Mouse (Mus musculus) forebrain, embryonic 13.5 days (tissue): ENCODE measurements at regions not wholly inside any gene's neighbourhood (a gene's known extent, or its start where the extent isn't known, plus 50 kb on each side); places are given as distances from the start of the nearest gene placed in this dataset.

Source experiments
- ATAC-seq: fragments of 200-750 bp; cut with Nextera tagmentation; 2 replicates; pipeline ENCODE4 v1.8.0; 2017
- H3K27ac ChIP-seq: fragments of 300-500 bp; sonication (generic); 2 replicates; pipeline ENCODE4 v1.5.1; 2015; ENCODE audit warnings: inconsistent platforms, mild to moderate bottlenecking, moderate library complexity
- H3K27me3 ChIP-seq: fragments of 300-500 bp; sonication (generic); 2 replicates; pipeline ENCODE4 v1.6.1; 2015; ENCODE audit warnings: mild to moderate bottlenecking, inconsistent platforms
- H3K36me3 ChIP-seq: fragments of 300-500 bp; sonication (generic); 2 replicates; pipeline ENCODE4 v1.6.1; 2015; ENCODE audit warnings: mild to moderate bottlenecking, inconsistent platforms; ENCODE audit not compliant: poor library complexity, severe bottlenecking
- H3K4me1 ChIP-seq: fragments of 300-500 bp; sonication (generic); 2 replicates; pipeline ENCODE4 v1.6.1; 2015; ENCODE audit warnings: inconsistent platforms
- H3K4me2 ChIP-seq: fragments of 300-500 bp; sonication (generic); 2 replicates; pipeline ENCODE4 v1.6.1; 2015; ENCODE audit warnings: inconsistent platforms, mild to moderate bottlenecking, moderate library complexity
- H3K4me3 ChIP-seq: fragments of 300-500 bp; sonication (generic); 2 replicates; pipeline ENCODE4 v1.5.1; 2015; ENCODE audit warnings: mild to moderate bottlenecking, inconsistent platforms
- H3K9ac ChIP-seq: fragments of 300-500 bp; sonication (generic); 2 replicates; pipeline ENCODE4 v1.6.1; 2015; ENCODE audit warnings: mild to moderate bottlenecking, inconsistent platforms
- H3K9me3 ChIP-seq: fragments of 300-500 bp; sonication (generic); replicated peaks from 2 replicates; pipeline ENCODE4 v1.6.1; 2016; ENCODE audit warnings: inconsistent platforms
- WGBS: fragments of 180-500 bp; shearing (Covaris S2); methylation state at CpG from one replicate; pipeline ENCODE4 v1.1.7; 2015; 5-methylcytosine and 5-hydroxymethylcytosine counted together

DNA sequence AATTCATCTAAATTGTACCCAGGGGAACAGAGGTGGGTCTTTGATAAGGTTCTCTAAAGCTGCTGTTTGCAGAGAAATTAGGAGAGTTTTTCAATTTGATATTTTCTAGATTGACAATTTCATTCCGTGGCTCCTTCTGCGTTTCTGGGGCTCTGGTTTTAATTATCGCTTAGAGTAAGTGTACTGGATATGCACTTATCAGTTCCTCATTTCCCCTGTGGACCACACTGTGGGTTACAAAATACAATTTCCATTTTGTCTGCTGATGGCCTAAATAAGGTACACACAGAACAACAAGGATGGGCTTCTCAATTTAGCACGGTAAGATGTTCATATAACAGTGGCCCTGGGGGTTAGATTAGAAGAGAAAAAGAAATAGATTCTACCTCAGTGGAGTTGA, 855.3 kb upstream of the Tenm3 start:
- 86% methylated on average over 4 of the region's 4 CpGs for WGBS
- H3K9ac ChIP-seq, result no peak overlapping the region

GRCm38 (mm10) chr8:49696709-49697108, 853.0 kb upstream of the Tenm3 start:
- 64% methylated on average over 2 of the region's 2 CpGs for WGBS
- H3K36me3 ChIP-seq, result no peaks in the 10 kb centered on the region
- no peak overlapping the region for H3K9ac ChIP-seq
- H3K9me3 ChIP-seq, result no peaks in the 10 kb centered on the region
- no peaks in the 10 kb centered on the region for H3K4me1 ChIP-seq
- no peak for ATAC-seq
- no peak overlapping the region for H3K27ac ChIP-seq
- no peak overlapping the region for H3K4me2 ChIP-seq
- H3K4me3 ChIP-seq, result no peak overlapping the region
- no peaks in the 10 kb centered on the region for H3K27me3 ChIP-seq

More for the DNA sequence above, 855.3 kb upstream of the Tenm3 start:
- no peak for ATAC-seq
- Histone ChIP-seq H3K4me2 (no peak overlapping the region), H3K9me3 (no peaks in the 10 kb centered on the region), H3K4me1 (no peaks in the 10 kb centered on the region), H3K36me3 (no peaks in the 10 kb centered on the region), H3K27ac (no peak overlapping the region), H3K27me3 (no peaks in the 10 kb centered on the region), H3K4me3 (no peak overlapping the region)
